Mouse (Mus musculus) cerebellum, adult 11 months (tissue): ENCODE measurements around the gene Mau2.

Experiments used
- DNase-seq: peaks from one replicate; pipeline ENCODE4 v3.0.0; 2022

The Mau2 gene

DNA sequence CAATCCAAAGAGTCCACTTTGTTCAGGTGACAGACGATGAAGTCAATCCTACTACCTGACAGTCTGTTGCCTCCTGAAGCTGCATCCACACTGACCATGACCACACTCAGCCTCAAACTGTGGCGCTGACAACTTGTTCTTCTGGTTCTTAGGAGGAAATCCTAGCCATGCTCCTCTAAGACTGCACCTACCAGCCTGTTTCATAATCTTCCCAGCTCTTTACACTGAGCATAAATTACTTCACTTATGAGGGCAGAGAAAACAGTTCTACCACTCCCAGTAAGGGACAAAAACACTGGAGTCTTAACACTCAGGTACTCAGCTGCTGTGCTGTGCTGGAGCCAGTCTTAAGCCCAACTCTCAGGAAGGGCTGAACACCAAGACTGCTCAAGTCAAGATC is 71.7 kb downstream of the Mau2 start:
- no peak for DNase-seq

- DNase-seq = no peak
These were observed 75.1 kb downstream of the Mau2 start for GRCm38 (mm10) chr8:69967291-69967933.
